12 mouse cellular contexts compared by ENCODE assay signal in the genomic region with DNA sequence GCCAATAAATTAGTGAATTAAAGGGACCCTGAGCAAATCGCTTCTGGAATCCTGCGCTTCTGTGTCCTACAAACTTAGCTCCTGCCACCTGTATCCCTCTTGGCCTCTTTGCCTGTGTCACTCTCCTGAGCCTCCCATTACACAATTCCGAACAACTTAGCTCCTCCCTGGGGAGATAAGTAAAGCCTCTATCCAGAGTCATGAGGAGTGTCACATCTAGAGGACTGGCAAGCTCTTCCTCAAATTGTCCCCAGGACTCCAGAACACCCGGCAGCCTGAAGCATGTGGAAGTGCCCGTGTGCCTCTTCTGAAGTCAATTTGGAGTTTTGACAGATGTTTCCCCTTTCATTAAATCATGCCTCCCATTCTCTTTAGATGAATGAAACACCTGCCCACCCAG. TPM values are rescaled to one million over a fixed set of nuclear protein-coding genes. Genes with fewer than 3 reads are reported as not detected.
DNase-seq lines count a peak whose midpoint lies in the region; ATAC-seq and TF ChIP-seq lines count a peak whose summit lies in the region.
"Had no signal": no experiment of that assay in that cellular context is flagged by ENCODE, and none has a peak within 500 bp of the region (broad histone marks: within the 10 kb centered on the region; RNA-seq: fewer than 3 reads in every experiment).

No protein-coding gene starts in this region.

- ATAC-seq in neural tube, embryonic 15.5 days (ENCODE audit: low FRiP score), result no peak
- ATAC-seq in liver, embryonic 15.5 days (ENCODE audit: insufficient read depth), result no peak

- H3K27ac ChIP-seq in gastrocnemius, adult 2 months, result peak overlapping the region; percentile 39; the same call in 1 of the 2 replicates
- H3K27ac ChIP-seq in neural tube, embryonic 15.5 days (replicated peaks), result no peak overlapping the region
- H3K27ac ChIP-seq in liver, embryonic 15.5 days (replicated peaks), result peak overlapping the region; percentile 29
- H3K27ac ChIP-seq in embryonic facial prominence, embryonic 10.5 days (replicated peaks), result no peak overlapping the region

- no peak overlapping the region for H3K9ac ChIP-seq in neural tube, embryonic 15.5 days (replicated peaks)
- no peak overlapping the region for H3K9ac ChIP-seq in liver, embryonic 15.5 days

- H3K4me1 ChIP-seq in neural tube, embryonic 15.5 days, result peaks cover 79% of the 10 kb centered on the region
- H3K4me1 ChIP-seq in liver, embryonic 15.5 days (replicated peaks), result peaks cover 93% of the 10 kb centered on the region
- H3K4me1 ChIP-seq in embryonic facial prominence, embryonic 10.5 days, result peaks cover 83% of the 10 kb centered on the region

- H3K4me2 ChIP-seq in neural tube, embryonic 15.5 days, result peak overlapping the region; percentile 22; the same call in 1 of the 2 replicates
- peak overlapping the region; percentile 48 for H3K4me2 ChIP-seq in liver, embryonic 15.5 days
- H3K4me2 ChIP-seq: midbrain, embryonic 11.5 days had no signal

- H3K27me3 ChIP-seq in neural tube, embryonic 15.5 days (replicated peaks), result no peaks in the 10 kb centered on the region
- no peaks in the 10 kb centered on the region for H3K27me3 ChIP-seq in liver, embryonic 15.5 days
- 0 out of 2 replicates have a peak, but pooled peaks cover 4% of the 10 kb centered on the region for H3K27me3 ChIP-seq in embryonic facial prominence, embryonic 10.5 days (replicated peaks; ENCODE audit: low read depth, poor library complexity, severe bottlenecking)

- peaks cover 8% of the 10 kb centered on the region for H3K36me3 ChIP-seq in neural tube, embryonic 15.5 days
- peaks cover 12% of the 10 kb centered on the region for H3K36me3 ChIP-seq in liver, embryonic 15.5 days (replicated peaks)
- peaks cover 14% of the 10 kb centered on the region for H3K36me3 ChIP-seq in embryonic facial prominence, embryonic 10.5 days (replicated peaks)

- no peaks in the 10 kb centered on the region for H3K9me3 ChIP-seq in neural tube, embryonic 15.5 days (replicated peaks)
- no peaks in the 10 kb centered on the region for H3K9me3 ChIP-seq in liver, embryonic 15.5 days (replicated peaks)
- no peaks in the 10 kb centered on the region for H3K9me3 ChIP-seq in embryonic facial prominence, embryonic 10.5 days

- TF ChIP-seq CTCF in gastrocnemius, adult 2 months (IDR thresholded peaks at IDR 0.05), result no peak

- intact Hi-C loops in gastrocnemius, adult 2 months (cut with DNase I), result loop anchor here (10.0 kb wide), 1 partner anchor 563 kb away; no protein-coding TSS in a partner anchor

- 62% methylated on average over 5 of the region's 5 CpGs for WGBS in neural tube, embryonic 15.5 days
- WGBS in liver, embryonic 15.5 days (ENCODE audit: insufficient replicate concordance), result 41% methylated on average over 5 of the region's 5 CpGs
- 57% methylated on average over 5 of the region's 5 CpGs for WGBS in embryonic facial prominence, embryonic 10.5 days

- H3K4me3 ChIP-seq in gastrocnemius, adult 2 months, result peak overlapping the region; percentile 53
- no peak overlapping the region for H3K4me3 ChIP-seq in neural tube, embryonic 15.5 days (replicated peaks)
- H3K4me3 ChIP-seq in liver, embryonic 15.5 days (replicated peaks), result no peak overlapping the region
- no peak overlapping the region for H3K4me3 ChIP-seq in embryonic facial prominence, embryonic 10.5 days

- no peak for DNase-seq in gastrocnemius, adult 2 months
- no peak for DNase-seq in gastrocnemius, adult 8-10 months (ENCODE audit: low spot score in 2 of 2)
- DNase-seq in neural tube, embryonic 10.5 days (ENCODE audit: extremely low spot score, low spot score), result no peak
- no peak for DNase-seq in retina, embryonic 14.5 days (ENCODE audit: low spot score)
- no peak for DNase-seq in cerebellum, adult 9-10 months
- no peak for DNase-seq in embryonic facial prominence, embryonic 10.5 days (ENCODE audit: low spot score)
- DNase-seq: cerebellum, adult 8-10 months; kidney, adult 18-20 months; lung, adult 2 months had no signal

RNA-seq across cellular contexts. Expression of a gene that starts 6.4 kb away (rescaled TPM):
- 10 to 100 TPM; 41.3 to 52.1 TPM for total RNA-seq in gastrocnemius, adult 2 months (2021)
- 10 to 100 TPM; 17.8 to 64.2 (median 20.3) TPM for total RNA-seq in gastrocnemius, adult 8-10 months (2022)
- polyA plus RNA-seq in neural tube, embryonic 15.5 days (2015; fragmentation: Nextera tagmentation; extraction: Ambion mirVana), result 63.0 and 65.5 TPM in 2 replicates
- 20.3 and 22.6 TPM in 2 replicates for polyA plus RNA-seq in liver, embryonic 15.5 days (2015; fragmentation: Nextera tagmentation; extraction: Ambion mirVana)
- polyA plus RNA-seq in embryonic facial prominence, embryonic 10.5 days (2016; fragmentation: Nextera tagmentation; extraction: Ambion mirVana), result 14.7 and 18.9 TPM in 2 replicates

Comparison
In these comparisons a context has a peak if more than half of its experiments do, and no peak if none do; other contexts are left out.
1. H3K27ac ChIP-seq: peak in gastrocnemius, adult 2 months (single experiment) and liver, embryonic 15.5 days (single experiment); none in neural tube, embryonic 15.5 days (single experiment) and embryonic facial prominence, embryonic 10.5 days (single experiment).